Mouse (Mus musculus) midbrain, embryonic 16.5 days (tissue): ENCODE measurements at regions not wholly inside any gene's neighbourhood (a gene's known extent, or its start where the extent isn't known, plus 50 kb on each side); places are given as distances from the start of the nearest gene placed in this dataset.

Source experiments
- ATAC-seq: fragments of 200-750 bp; cut with Nextera tagmentation; 2 replicates; pipeline ENCODE4 v1.8.0; 2017; ENCODE audit warnings: moderate TSS enrichment
- H3K27ac ChIP-seq: fragments of 300-500 bp; sonication (generic); 2 replicates; pipeline ENCODE4 v1.5.1; 2014; ENCODE audit warnings: mild to moderate bottlenecking, low read length, mixed read lengths
- H3K27me3 ChIP-seq: fragments of 300-500 bp; sonication (generic); 2 replicates; pipeline ENCODE4 v1.6.1; 2014; ENCODE audit warnings: low read depth, low read length, mixed read lengths; ENCODE audit not compliant: control insufficient read depth, insufficient read depth
- H3K36me3 ChIP-seq: fragments of 300-500 bp; sonication (generic); 2 replicates; pipeline ENCODE4 v1.6.1; 2014; ENCODE audit warnings: mild to moderate bottlenecking, low read length, moderate library complexity, mixed read lengths; ENCODE audit not compliant: control insufficient read depth, insufficient read depth
- H3K4me1 ChIP-seq: fragments of 300-500 bp; sonication (generic); 2 replicates; pipeline ENCODE4 v1.6.1; 2014; ENCODE audit warnings: mild to moderate bottlenecking, low read length, mixed read lengths; ENCODE audit not compliant: control insufficient read depth, insufficient read depth
- H3K4me2 ChIP-seq: fragments of 300-500 bp; sonication (generic); 2 replicates; pipeline ENCODE4 v1.6.1; 2014; ENCODE audit warnings: mild to moderate bottlenecking, low read length, mixed read lengths
- H3K4me3 ChIP-seq: fragments of 300-500 bp; sonication (generic); 2 replicates; pipeline ENCODE4 v1.5.1; 2014; ENCODE audit warnings: low read depth, mild to moderate bottlenecking, low read length, moderate library complexity, mixed read lengths
- H3K9ac ChIP-seq: fragments of 300-500 bp; sonication (generic); 2 replicates; pipeline ENCODE4 v1.6.1; 2014; ENCODE audit warnings: low read depth, low read length, mixed read lengths
- H3K9me3 ChIP-seq: fragments of 300-500 bp; sonication (generic); replicated peaks from 2 replicates; pipeline ENCODE4 v1.6.1; 2014; ENCODE audit warnings: mild to moderate bottlenecking, low read length, mixed read lengths; ENCODE audit not compliant: control insufficient read depth, poor library complexity, severe bottlenecking
- WGBS: fragments of 180-500 bp; shearing (Covaris S2); extraction: QIAGEN DNeasy Blood & Tissue Kit; methylation state at CpG from one replicate; pipeline ENCODE4 v1.1.7; 2014; 5-methylcytosine and 5-hydroxymethylcytosine counted together

DNA sequence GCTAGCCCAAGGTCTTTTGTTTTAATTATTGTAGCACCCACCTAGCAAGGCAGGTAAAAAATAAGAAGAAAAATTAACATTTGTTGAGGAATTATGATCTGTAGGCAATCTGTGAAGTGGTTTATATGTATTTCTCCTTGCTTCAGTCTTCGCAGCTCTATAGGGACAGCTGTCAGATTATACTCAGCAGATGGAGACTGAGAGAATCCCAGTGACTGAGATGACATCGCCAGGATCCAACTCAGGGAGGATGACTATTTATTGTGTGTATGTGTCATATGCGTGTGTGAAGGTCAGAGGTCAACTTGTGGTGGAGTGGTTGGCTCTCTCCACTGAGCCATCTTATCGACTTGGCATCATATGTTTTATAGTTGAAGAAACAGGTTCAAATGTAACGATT is 362.0 kb upstream of the Chd6 start:
- no peaks in the 10 kb centered on the region for H3K36me3 ChIP-seq
- no peak overlapping the region for H3K4me3 ChIP-seq
- H3K27ac ChIP-seq, result no peak overlapping the region
- H3K9me3 ChIP-seq, result no peaks in the 10 kb centered on the region; the same call in 1 of the 2 replicates
- H3K9ac ChIP-seq, result no peak overlapping the region
- no peaks in the 10 kb centered on the region for H3K4me1 ChIP-seq
- H3K4me2 ChIP-seq, result no peak overlapping the region
- no peaks in the 10 kb centered on the region for H3K27me3 ChIP-seq
- no peak for ATAC-seq
- 76% methylated on average over 5 of the region's 5 CpGs for WGBS

- 20% methylated on average over 2 of the region's 2 CpGs for WGBS
- Histone ChIP-seq H3K4me3 (no peak overlapping the region), H3K27me3 (no peaks in the 10 kb centered on the region), H3K9ac (no peak overlapping the region), H3K27ac (no peak overlapping the region), H3K4me2 (no peak overlapping the region), H3K36me3 (no peaks in the 10 kb centered on the region), H3K4me1 (no peaks in the 10 kb centered on the region), H3K9me3 (no peaks in the 10 kb centered on the region; the same call in 1 of the 2 replicates)
- 0 out of 2 replicates have a peak, but pooled peaks have one; percentile 62 for ATAC-seq
Observed at GRCm38 (mm10) chr2:161470025-161470424, 361.1 kb upstream of the Chd6 start.

DNA sequence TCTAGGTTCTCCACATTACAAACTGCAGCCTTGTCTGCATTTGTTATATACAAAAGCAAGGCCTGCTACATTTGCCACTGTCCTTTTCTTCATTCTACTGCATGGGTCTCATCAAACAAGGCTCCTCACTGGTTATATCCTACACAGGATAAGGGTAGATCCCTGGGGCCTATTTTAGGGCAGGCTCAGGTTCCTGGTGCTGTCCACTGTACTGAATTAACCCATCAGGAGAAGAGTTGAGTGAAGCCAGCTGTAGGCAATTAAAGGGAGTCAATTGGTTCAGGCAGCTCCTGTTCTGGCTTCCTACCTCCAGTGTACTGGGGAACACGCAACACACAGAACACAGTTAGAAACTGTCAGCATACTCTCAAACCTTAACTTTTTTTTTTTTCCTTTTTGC is 358.2 kb upstream of the Chd6 start:
- WGBS, result 79% methylated on average over 1 of the region's 1 CpGs
- ATAC-seq, result no peak
- no peak overlapping the region for H3K27ac ChIP-seq
- no peaks in the 10 kb centered on the region for H3K9me3 ChIP-seq
- H3K4me2 ChIP-seq, result no peak overlapping the region
- no peak overlapping the region for H3K9ac ChIP-seq
- no peaks in the 10 kb centered on the region for H3K4me1 ChIP-seq
- no peaks in the 10 kb centered on the region for H3K27me3 ChIP-seq
- no peaks in the 10 kb centered on the region for H3K36me3 ChIP-seq
- no peak overlapping the region for H3K4me3 ChIP-seq

GRCm38 (mm10) chr2:161460600-161460999 is 351.7 kb upstream of the Chd6 start:
- Histone ChIP-seq H3K36me3 (no peaks in the 10 kb centered on the region), H3K4me2 (no peak overlapping the region), H3K9ac (no peak overlapping the region), H3K4me3 (no peak overlapping the region), H3K4me1 (no peaks in the 10 kb centered on the region), H3K27me3 (no peaks in the 10 kb centered on the region), H3K9me3 (no peaks in the 10 kb centered on the region), H3K27ac (no peak overlapping the region)
- ATAC-seq, result no peak
- 88% methylated on average over 4 of the region's 4 CpGs for WGBS

- Histone ChIP-seq H3K36me3 (no peaks in the 10 kb centered on the region), H3K27me3 (no peaks in the 10 kb centered on the region), H3K9me3 (no peaks in the 10 kb centered on the region), H3K9ac (no peak overlapping the region), H3K4me1 (no peaks in the 10 kb centered on the region), H3K27ac (no peak overlapping the region), H3K4me3 (no peak overlapping the region), H3K4me2 (no peak overlapping the region)
- ATAC-seq, result no peak
- 73% methylated on average over 6 of the region's 6 CpGs for WGBS
Observed at GRCm38 (mm10) chr2:161454466-161454865, 345.6 kb upstream of the Chd6 start.

- no peak overlapping the region for H3K4me2 ChIP-seq
- no peaks in the 10 kb centered on the region for H3K36me3 ChIP-seq
- H3K27me3 ChIP-seq, result no peaks in the 10 kb centered on the region
- 18% methylated on average over 9 of the region's 9 CpGs for WGBS
- H3K27ac ChIP-seq, result no peak overlapping the region
- ATAC-seq, result no peak
- 0 out of 2 replicates have a peak, but pooled peaks cover 2% of the 10 kb centered on the region for H3K4me1 ChIP-seq
- H3K9me3 ChIP-seq, result no peaks in the 10 kb centered on the region
- no peak overlapping the region for H3K4me3 ChIP-seq
- no peak overlapping the region for H3K9ac ChIP-seq
Observed at GRCm38 (mm10) chr2:161433816-161434215, 324.9 kb upstream of the Chd6 start.

DNA sequence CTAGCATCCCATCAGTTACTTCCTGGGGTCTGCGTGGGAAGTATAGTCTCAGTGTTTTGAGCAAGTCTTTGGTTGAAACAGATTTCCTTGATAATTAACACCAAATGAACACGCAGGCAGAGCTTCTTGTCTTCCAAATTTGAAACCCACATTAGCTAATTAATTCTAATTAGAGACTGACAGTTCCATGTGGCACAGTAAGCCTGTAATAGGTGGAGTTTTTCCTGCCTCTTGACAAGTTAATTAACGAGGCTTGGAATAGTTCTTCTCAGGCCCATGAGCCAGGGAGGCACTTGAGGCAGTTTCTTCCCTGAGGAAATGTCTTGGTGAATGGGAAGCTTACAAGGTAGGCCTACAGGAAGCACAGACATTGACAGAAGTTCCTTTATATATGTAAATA is 320.4 kb upstream of the Chd6 start:
- Histone ChIP-seq H3K9ac (no peak overlapping the region), H3K4me3 (no peak overlapping the region), H3K4me1 (0 out of 2 replicates have a peak, but pooled peaks cover 2% of the 10 kb centered on the region), H3K27me3 (no peaks in the 10 kb centered on the region), H3K27ac (no peak overlapping the region), H3K9me3 (no peaks in the 10 kb centered on the region), H3K4me2 (no peak overlapping the region), H3K36me3 (no peaks in the 10 kb centered on the region)
- 72% methylated on average over 3 of the region's 3 CpGs for WGBS
- no peak for ATAC-seq

DNA sequence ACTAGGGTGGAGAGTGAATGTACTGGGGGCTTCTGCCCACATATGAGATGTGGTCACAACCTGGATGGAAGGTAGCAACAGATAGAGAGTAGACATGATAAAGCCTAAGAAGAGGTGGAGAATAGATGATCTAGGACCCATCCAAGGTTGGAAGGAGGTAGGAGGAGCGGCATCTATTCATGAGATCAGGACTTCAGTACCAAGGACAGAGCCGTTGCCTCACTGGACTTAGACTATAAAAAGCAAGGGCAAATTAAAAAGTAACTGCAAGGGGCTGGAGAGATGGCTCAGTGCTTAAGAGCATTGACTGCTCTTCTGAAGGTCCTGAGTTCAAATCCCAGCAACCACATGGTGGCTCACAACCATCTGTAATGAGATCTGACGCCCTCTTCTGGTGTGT is 316.7 kb upstream of the Chd6 start:
- no peak for ATAC-seq
- Histone ChIP-seq H3K9ac (no peak overlapping the region), H3K9me3 (no peaks in the 10 kb centered on the region), H3K4me2 (no peak overlapping the region), H3K27me3 (no peaks in the 10 kb centered on the region), H3K4me1 (no peaks in the 10 kb centered on the region), H3K27ac (no peak overlapping the region), H3K4me3 (no peak overlapping the region), H3K36me3 (no peaks in the 10 kb centered on the region)
- WGBS, result 52% methylated on average over 3 of the region's 3 CpGs

- no peak overlapping the region for H3K4me3 ChIP-seq
- H3K9me3 ChIP-seq, result no peaks in the 10 kb centered on the region
- no peaks in the 10 kb centered on the region for H3K4me1 ChIP-seq
- no peak overlapping the region for H3K27ac ChIP-seq
- no peak overlapping the region for H3K9ac ChIP-seq
- 87% methylated on average over 7 of the region's 7 CpGs for WGBS
- H3K27me3 ChIP-seq, result no peaks in the 10 kb centered on the region
- ATAC-seq, result no peak
- H3K36me3 ChIP-seq, result no peaks in the 10 kb centered on the region
- no peak overlapping the region for H3K4me2 ChIP-seq
Observed at GRCm38 (mm10) chr2:161418062-161418461, 309.2 kb upstream of the Chd6 start.
